Mouse (Mus musculus): ENCODE data around the gene Rimbp2. TPM values are rescaled to one million over a fixed set of nuclear protein-coding genes. Genes with fewer than 3 reads are reported as not detected.

Rimbp2 gene
- total RNA-seq, 2 experiments from 2014 or later: not detected

Other genes with a start within 250 kb of the Rimbp2 start
- gene Stx2, start 55.1 kb upstream of the Rimbp2 start, total RNA-seq (2021): 10 to 100 TPM; 16.0 to 18.8 TPM
- gene Ran, start 66.6 kb upstream of the Rimbp2 start, total RNA-seq (2021): 100 to 1,000 TPM in 1 of 2 experiments, 10 to 100 TPM in 1; 85.2 to 106 TPM
- gene Adgrd1, start 143.3 kb upstream of the Rimbp2 start, total RNA-seq (2021): 1 to 10 TPM; 6.7 to 7.3 TPM

Data from heart, postnatal 14 days (tissue).